Mouse (Mus musculus): ENCODE measurements around the gene Ephx3.

DNA sequence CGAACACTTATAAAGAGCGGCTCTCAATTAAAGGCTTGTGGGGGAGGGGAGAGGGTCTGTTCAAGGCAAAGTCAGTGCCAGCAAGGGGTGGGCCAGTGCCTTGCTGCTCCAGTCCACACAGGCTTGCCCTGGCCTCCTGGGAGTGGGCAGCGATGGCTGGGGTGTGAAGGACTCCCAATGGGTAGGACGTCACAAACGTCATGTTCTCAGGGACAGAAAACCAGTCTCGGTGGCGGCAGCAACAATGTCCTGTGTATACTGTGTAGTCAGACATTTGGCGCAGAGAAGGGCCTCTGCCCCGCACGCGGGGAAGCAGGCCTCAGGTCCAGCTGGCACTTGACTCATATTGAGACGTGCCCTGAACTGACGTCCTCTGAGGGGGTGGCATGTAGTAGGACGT is 7.8 kb upstream of the Ephx3 start:
- TF ChIP-seq CTCF (IDR thresholded peaks at IDR 0.05 in 2 of 3, conservative IDR thresholded peaks at IDR 0.05 in 1 of 3; ENCODE audit: control insufficient read depth in 1 of 3, insufficient read depth in 1 of 3, low read depth in 2 of 3, low read length in 3 of 3, poor library complexity in 1 of 3, severe bottlenecking in 1 of 3) (no peak), MAFK (IDR thresholded peaks at IDR 0.05; ENCODE audit: borderline replicate concordance, low read depth, low read length) (no peak), RCOR1 (IDR thresholded peaks at IDR 0.05; ENCODE audit: low read depth, low read length) (no peak), EP300 (IDR thresholded peaks at IDR 0.05; ENCODE audit: low read depth in 1 of 2, low read length in 2 of 2) (no peak), ETS1 (IDR thresholded peaks at IDR 0.05; ENCODE audit: low read depth, low read length) (no peak), JUND (IDR thresholded peaks at IDR 0.05; ENCODE audit: low read depth, low read length) (no peak), BHLHE40 (IDR thresholded peaks at IDR 0.05; ENCODE audit: borderline replicate concordance, low read depth, low read length) (no peak), POLR2A (IDR thresholded peaks at IDR 0.05; ENCODE audit: control insufficient read depth in 1 of 2, insufficient read depth in 1 of 2, low read depth in 1 of 2, low read length in 2 of 2, poor library complexity in 1 of 2) (no peak), MAZ (IDR thresholded peaks at IDR 0.05; ENCODE audit: low read depth, low read length) (no peak), SMC3 (IDR thresholded peaks at IDR 0.05; ENCODE audit: low read depth, low read length) (no peak), TAL1 (IDR thresholded peaks at IDR 0.05; ENCODE audit: low read length) (no peak), ZMIZ1 (IDR thresholded peaks at IDR 0.05; ENCODE audit: low read depth, low read length) (no peak), KAT2A (conservative IDR thresholded peaks at IDR 0.05; ENCODE audit: low read depth, low read length) (no peak), USF1 (IDR thresholded peaks at IDR 0.05; ENCODE audit: low read depth, low read length) (no peak)

All from MEL (cell line).